24 mouse cellular contexts compared by ENCODE assay signal in genomic region chr3:132897390-132897789, GRCm38 (mm10).
"Had no signal": no experiment of that assay in that cellular context is flagged by ENCODE, and none has a peak within 500 bp of the region (broad histone marks: within the 10 kb centered on the region; RNA-seq: fewer than 3 reads in every experiment).

No protein-coding gene starts in this region.

- H3K4me2 ChIP-seq: heart, embryonic 11.5 days; heart, embryonic 13.5 days; heart, embryonic 15.5 days; hindbrain, embryonic 12.5 days; hindbrain, embryonic 15.5 days; kidney, embryonic 15.5 days; limb, embryonic 13.5 days; limb, embryonic 15.5 days; liver, embryonic 12.5 days had no signal

- H3K27me3 ChIP-seq: heart, embryonic 13.5 days; heart, embryonic 15.5 days; hindbrain, embryonic 12.5 days; hindbrain, embryonic 15.5 days; kidney, embryonic 15.5 days; limb, embryonic 13.5 days; limb, embryonic 15.5 days; liver, embryonic 12.5 days had no signal

- H3K4me1 ChIP-seq: hindbrain, embryonic 12.5 days; hindbrain, embryonic 15.5 days; kidney, embryonic 15.5 days; limb, embryonic 13.5 days; limb, embryonic 15.5 days; liver, embryonic 12.5 days had no signal

- H3K4me3 ChIP-seq: heart, embryonic 13.5 days; heart, embryonic 15.5 days; hindbrain, embryonic 12.5 days; hindbrain, embryonic 15.5 days; kidney, embryonic 15.5 days; limb, embryonic 13.5 days; limb, embryonic 15.5 days; liver, embryonic 12.5 days had no signal

- H3K27ac ChIP-seq: heart, embryonic 13.5 days; heart, embryonic 15.5 days; hindbrain, embryonic 12.5 days; hindbrain, embryonic 15.5 days; kidney, embryonic 15.5 days; kidney, postnatal 0 days; limb, embryonic 13.5 days; limb, embryonic 15.5 days; liver, embryonic 12.5 days; liver, embryonic 14.5 days had no signal

- H3K36me3 ChIP-seq: heart, embryonic 13.5 days; heart, embryonic 15.5 days; hindbrain, embryonic 12.5 days; hindbrain, embryonic 15.5 days; limb, embryonic 13.5 days; limb, embryonic 15.5 days; liver, embryonic 12.5 days had no signal

- ATAC-seq: intestine, embryonic 16.5 days; liver, embryonic 12.5 days had no signal

- DNase-seq: gastrocnemius, postnatal 14 days; gastrocnemius, postnatal 36 days; heart, adult 18-20 months; heart, postnatal 14 days; heart, postnatal 36 days; kidney, adult 11 months; kidney, adult 2 months; kidney, adult 9 months; kidney, postnatal 14 days; kidney, postnatal 36 days; layer of hippocampus, postnatal 36 days; left cerebral cortex, postnatal 4 days had no signal

- H3K9ac ChIP-seq: heart, embryonic 13.5 days; heart, embryonic 15.5 days; hindbrain, embryonic 12.5 days; hindbrain, embryonic 15.5 days; kidney, embryonic 15.5 days; limb, embryonic 13.5 days; limb, embryonic 15.5 days; liver, embryonic 12.5 days; liver, embryonic 14.5 days had no signal

- H3K9me3 ChIP-seq: heart, embryonic 13.5 days; heart, embryonic 15.5 days; hindbrain, embryonic 12.5 days; hindbrain, embryonic 15.5 days; kidney, embryonic 15.5 days; limb, embryonic 13.5 days; limb, embryonic 15.5 days; liver, embryonic 12.5 days had no signal
